Mouse (Mus musculus) neural tube, embryonic 14.5 days (tissue): ENCODE results near the gene Gm5771. TPM values are rescaled to one million over a fixed set of nuclear protein-coding genes. Genes with fewer than 3 reads are reported as not detected.
"Not testable (repeated sequence)": the region's sequence is repeated elsewhere in the genome, so short reads cannot be mapped to it uniquely, and the experiment has no call there.

ENCODE experiments used
- ATAC-seq: fragments of 200-750 bp; cut with Nextera tagmentation; 2 replicates; pipeline ENCODE4 v1.8.0; 2017; ENCODE audit warnings: low read depth, mild to moderate bottlenecking, moderate TSS enrichment, moderate library complexity
- H3K27ac ChIP-seq: fragments of 300-500 bp; sonication (generic); 2 replicates; pipeline ENCODE4 v1.5.1; 2014; ENCODE audit warnings: low read depth, mild to moderate bottlenecking, control low read depth, low read length, moderate library complexity, mixed read lengths
- H3K27me3 ChIP-seq: fragments of 300-500 bp; sonication (generic); 2 replicates; pipeline ENCODE4 v1.6.1; 2014; ENCODE audit warnings: low read length; ENCODE audit not compliant: control insufficient read depth, insufficient read depth
- H3K36me3 ChIP-seq: fragments of 300-500 bp; sonication (generic); 2 replicates; pipeline ENCODE4 v1.6.1; 2014; ENCODE audit warnings: low read length, mixed read lengths; ENCODE audit not compliant: control insufficient read depth, insufficient read depth
- H3K4me1 ChIP-seq: fragments of 300-500 bp; sonication (generic); 2 replicates; pipeline ENCODE4 v1.6.1; 2014; ENCODE audit warnings: low read length; ENCODE audit not compliant: control insufficient read depth, insufficient read depth
- H3K4me2 ChIP-seq: fragments of 300-500 bp; sonication (generic); 2 replicates; pipeline ENCODE4 v1.6.1; 2014; ENCODE audit warnings: mild to moderate bottlenecking, low read depth, low read length, control low read depth
- H3K4me3 ChIP-seq: fragments of 300-500 bp; sonication (generic); 2 replicates; pipeline ENCODE4 v1.5.1; 2014; ENCODE audit warnings: low read depth, low read length, control low read depth, mixed read lengths
- H3K9ac ChIP-seq: fragments of 300-500 bp; sonication (generic); replicated peaks from 2 replicates; pipeline ENCODE4 v1.6.1; 2014; ENCODE audit warnings: low read depth, mild to moderate bottlenecking, control low read depth, low read length, mixed read lengths
- H3K9me3 ChIP-seq: fragments of 300-500 bp; sonication (generic); 2 replicates; pipeline ENCODE4 v1.6.1; 2016; ENCODE audit warnings: low read length; ENCODE audit not compliant: control insufficient read depth
- WGBS: fragments of 180-500 bp; shearing (Covaris S2); extraction: QIAGEN DNeasy Blood & Tissue Kit; methylation state at CpG from one replicate; pipeline ENCODE4 v1.1.7; 2014; 5-methylcytosine and 5-hydroxymethylcytosine counted together
- polyA plus RNA-seq: library from polyadenylated mRNA; unstranded; fragments of >200 nt; fragmentation: Nextera tagmentation; extraction: Ambion mirVana; gene quantifications from 2 replicates; pipeline ENCODE4 v1.2.1, GENCODE M21; 2014

Gm5771 gene
- not detected in 2 replicates for polyA plus RNA-seq

DNA sequence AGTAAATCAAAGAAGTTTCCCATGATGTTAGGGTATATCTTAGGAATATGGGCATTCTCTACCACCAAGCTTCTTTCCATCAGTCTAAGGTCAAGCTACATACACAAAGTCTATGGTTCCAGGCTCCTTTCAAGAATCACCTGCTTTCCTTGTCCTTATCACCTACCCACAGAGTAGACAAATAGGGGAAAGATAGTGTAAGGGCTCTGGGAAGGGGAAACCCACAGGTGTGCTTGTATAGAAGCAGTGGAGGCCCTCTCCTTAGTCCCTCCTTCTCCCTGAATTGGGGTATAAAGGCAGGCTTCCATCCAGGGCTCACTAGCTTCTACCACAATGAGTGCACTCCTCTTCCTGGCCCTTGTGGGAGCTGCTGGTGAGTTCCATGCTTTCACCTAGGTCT, at the start of gene Gm5771:
Gene Gm5771, plus strand, starts transcription at position 301 of the 400 bp plus-strand sequence.
- not testable (repeated sequence) for ATAC-seq, H3K36me3 ChIP-seq, H3K27ac ChIP-seq, H3K4me3 ChIP-seq, H3K27me3 ChIP-seq, H3K4me1 ChIP-seq, H3K4me2 ChIP-seq, H3K9me3 ChIP-seq, H3K9ac ChIP-seq

DNA sequence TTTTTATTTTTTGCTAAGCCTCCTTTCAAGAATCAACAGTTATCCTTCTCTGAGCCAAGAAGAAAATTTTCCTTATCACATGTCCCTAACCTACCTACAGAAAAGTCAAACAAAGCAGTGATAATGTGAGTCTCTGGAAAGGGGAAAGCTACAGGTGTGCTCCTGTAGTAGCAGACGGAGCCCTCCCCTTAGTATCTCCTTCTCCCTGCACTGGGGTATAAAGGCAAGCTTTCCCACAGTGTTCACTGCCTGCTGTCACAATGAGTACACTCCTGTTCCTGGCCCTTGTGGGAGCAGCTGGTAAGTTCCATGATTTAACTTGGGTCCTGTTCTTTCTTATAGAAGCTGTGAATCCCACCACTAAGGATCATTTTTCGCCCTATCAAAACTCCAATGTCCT, 38.2 kb upstream of the Gm5771 start, which contains the start of gene Try10:
Gene Try10, plus strand, starts transcription at position 174 of the 400 bp plus-strand sequence.
- Histone ChIP-seq H3K27ac (no peak within 1 kb of the TSS), H3K36me3 (no peaks in the 10 kb centered on the region), H3K4me2 (no peak within 1 kb of the TSS), H3K4me1 (no peaks in the 10 kb centered on the region), H3K9me3 (no peaks in the 10 kb centered on the region), H3K4me3 (no peak within 1 kb of the TSS), H3K9ac (no peak within 1 kb of the TSS), H3K27me3 (no peaks in the 10 kb centered on the region)
- ATAC-seq: no peak
- 81% methylated on average over 2 of the region's 2 CpGs for WGBS

DNA sequence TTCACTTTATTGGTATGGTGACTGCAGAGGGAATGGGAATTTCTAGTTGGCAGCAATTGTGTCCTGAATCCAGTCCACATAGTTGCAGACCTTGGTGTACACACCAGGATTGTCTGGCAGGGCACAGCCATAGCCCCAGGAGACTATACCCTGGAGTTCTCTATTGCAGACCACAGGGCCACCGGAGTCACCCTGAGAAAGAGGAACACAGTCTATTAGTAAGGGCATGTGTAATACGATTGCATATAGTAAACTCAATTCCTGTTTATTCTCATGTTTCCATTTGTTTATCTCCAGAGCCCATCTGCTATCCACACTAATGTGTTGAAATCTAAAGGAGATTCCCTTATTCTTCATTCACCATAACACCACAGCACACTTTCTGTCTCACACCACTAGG, 18.4 kb upstream of the Gm5771 start:
- ATAC-seq, H3K4me2 ChIP-seq, H3K36me3 ChIP-seq, H3K9me3 ChIP-seq, H3K27ac ChIP-seq, H3K4me1 ChIP-seq, H3K9ac ChIP-seq, H3K4me3 ChIP-seq, H3K27me3 ChIP-seq: not testable (repeated sequence)
- 88% methylated on average over 1 of the region's 2 CpGs for WGBS

DNA sequence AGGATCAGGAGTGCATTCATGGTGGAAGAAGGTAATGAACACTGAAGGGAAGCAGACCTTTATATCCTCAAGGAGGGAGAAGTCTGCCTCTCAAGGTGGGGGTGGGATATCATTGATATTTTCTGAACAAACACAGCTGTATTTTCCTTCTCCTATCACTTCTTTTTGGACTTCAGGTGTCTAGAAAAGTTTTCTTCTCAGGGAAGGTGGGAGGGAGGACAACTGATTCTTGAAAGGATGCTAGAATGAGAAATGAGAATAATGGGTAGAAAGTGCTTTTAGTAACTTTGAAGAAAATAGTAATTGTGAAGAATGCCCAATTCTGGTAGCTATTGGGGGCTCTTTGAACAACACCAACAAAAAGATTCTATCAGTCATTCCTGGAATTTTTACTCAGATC, 14.6 kb upstream of the Gm5771 start, which contains the start of gene Prss3:
Gene Prss3, minus strand, starts transcription at position 101 of the 400 bp plus-strand sequence.
- H3K27me3 ChIP-seq, H3K9me3 ChIP-seq, H3K4me1 ChIP-seq, H3K9ac ChIP-seq, H3K4me3 ChIP-seq, H3K36me3 ChIP-seq, H3K4me2 ChIP-seq, ATAC-seq, H3K27ac ChIP-seq: not testable (repeated sequence)

DNA sequence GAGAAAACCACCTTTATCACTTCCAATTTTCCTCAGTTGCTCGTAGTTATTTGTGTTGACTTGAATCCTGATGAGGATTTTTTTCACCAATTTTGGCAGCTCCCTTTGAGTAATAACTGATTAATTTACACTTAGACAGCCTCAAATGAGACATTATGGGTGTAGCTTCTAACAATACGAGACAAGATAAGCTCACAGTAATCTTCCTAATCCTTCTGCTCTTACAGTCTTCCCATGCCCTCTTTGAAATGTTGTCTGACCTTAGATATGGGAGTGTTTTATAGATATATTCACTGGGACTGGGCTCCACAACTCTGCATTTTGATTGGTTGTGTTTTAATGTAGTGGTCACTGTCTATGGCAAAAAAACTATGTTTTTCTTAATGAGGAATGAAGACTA, 5.4 kb upstream of the Gm5771 start:
- Histone ChIP-seq H3K9ac (no peak overlapping the region), H3K36me3 (no peaks in the 10 kb centered on the region), H3K4me3 (no peak overlapping the region), H3K4me1 (no peaks in the 10 kb centered on the region), H3K4me2 (no peak overlapping the region), H3K27me3 (no peaks in the 10 kb centered on the region), H3K9me3 (no peaks in the 10 kb centered on the region), H3K27ac (no peak overlapping the region)
- ATAC-seq: no peak
- 96% methylated on average over 2 of the region's 2 CpGs for WGBS

DNA sequence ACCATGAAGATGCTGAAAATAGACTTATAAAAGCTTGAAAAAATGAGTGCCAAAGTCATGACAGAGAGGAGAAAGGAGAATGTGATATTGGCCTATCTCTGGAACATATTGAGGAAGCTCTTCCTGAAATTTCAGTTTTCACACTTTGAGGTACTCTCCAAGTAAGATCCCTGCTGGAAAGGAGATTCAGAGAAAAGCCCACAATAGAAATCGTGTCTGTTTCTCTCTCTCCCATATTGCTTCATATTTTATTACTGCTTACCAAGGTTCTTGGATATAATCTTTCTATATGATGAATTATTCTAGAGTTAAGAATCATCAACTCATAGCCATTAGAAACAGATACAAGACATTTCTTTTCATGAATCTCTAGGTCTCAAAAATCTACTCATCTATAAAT, 516 bp upstream of the Gm5771 start:
- not testable (repeated sequence) for H3K4me1 ChIP-seq, H3K9me3 ChIP-seq, H3K9ac ChIP-seq, H3K27me3 ChIP-seq, ATAC-seq, H3K4me3 ChIP-seq, H3K36me3 ChIP-seq, H3K4me2 ChIP-seq, H3K27ac ChIP-seq
- 84% methylated on average over 1 of the region's 1 CpGs for WGBS

DNA sequence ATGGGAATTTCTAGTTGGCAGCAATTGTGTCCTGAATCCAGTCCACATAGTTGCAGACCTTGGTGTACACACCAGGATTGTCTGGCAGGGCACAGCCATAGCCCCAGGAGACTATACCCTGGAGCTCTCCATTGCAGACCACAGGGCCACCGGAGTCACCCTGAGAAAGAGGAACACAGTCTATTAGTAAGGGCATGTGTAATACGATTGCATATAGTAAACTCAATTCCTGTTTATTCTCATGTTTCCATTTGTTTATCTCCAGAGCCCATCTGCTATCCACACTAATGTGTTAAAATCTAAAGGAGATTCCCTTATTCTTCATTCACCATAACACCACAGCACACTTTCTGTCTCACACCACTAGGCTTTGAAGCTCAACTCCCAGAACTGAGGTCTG, 50.1 kb downstream of the Gm5771 start:
- H3K27me3 ChIP-seq, H3K4me2 ChIP-seq, H3K9ac ChIP-seq, H3K36me3 ChIP-seq, H3K27ac ChIP-seq, H3K4me1 ChIP-seq, H3K4me3 ChIP-seq, ATAC-seq, H3K9me3 ChIP-seq: not testable (repeated sequence)
- WGBS: 100% methylated on average over 1 of the region's 2 CpGs

DNA sequence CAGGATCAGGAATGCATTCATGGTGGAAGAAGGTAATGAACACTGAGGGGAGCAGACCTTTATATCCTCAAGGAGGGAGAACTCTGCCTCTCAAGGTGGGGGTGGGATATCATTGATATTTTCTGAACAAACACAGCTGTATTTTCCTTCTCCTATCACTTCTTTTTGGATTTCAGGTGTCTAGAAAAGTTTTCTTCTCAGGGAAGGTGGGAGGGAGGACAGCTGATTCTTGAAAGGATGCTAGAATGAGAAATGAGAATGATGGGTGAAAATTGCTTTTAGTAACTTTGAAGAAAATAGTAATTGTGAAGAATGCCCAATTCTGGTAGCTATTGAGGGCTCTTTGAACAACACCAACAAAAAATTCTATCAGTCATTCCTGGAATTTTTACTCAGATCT, 53.9 kb downstream of the Gm5771 start, which contains the start of gene Gm10334:
Gene Gm10334, minus strand, starts transcription at position 101 of the 400 bp plus-strand sequence.
- H3K9ac ChIP-seq, H3K27ac ChIP-seq, H3K4me1 ChIP-seq, H3K9me3 ChIP-seq, ATAC-seq, H3K27me3 ChIP-seq, H3K36me3 ChIP-seq, H3K4me3 ChIP-seq, H3K4me2 ChIP-seq: not testable (repeated sequence)
